Mouse (Mus musculus) 3T3-L1 (cell line): ENCODE data around the gene Hells.

Source experiments
- DNase-seq: peaks from one replicate; pipeline ENCODE4 v3.0.0-alpha.2; 2015; ENCODE audit warnings: low read depth, low spot score

Hells gene

GRCm38 (mm10) chr19:38930788-38931565, at the start of gene Hells:
Gene Hells, plus strand, starts transcription at chr19:38930915.
- DNase-seq: peak; percentile 92

DNA sequence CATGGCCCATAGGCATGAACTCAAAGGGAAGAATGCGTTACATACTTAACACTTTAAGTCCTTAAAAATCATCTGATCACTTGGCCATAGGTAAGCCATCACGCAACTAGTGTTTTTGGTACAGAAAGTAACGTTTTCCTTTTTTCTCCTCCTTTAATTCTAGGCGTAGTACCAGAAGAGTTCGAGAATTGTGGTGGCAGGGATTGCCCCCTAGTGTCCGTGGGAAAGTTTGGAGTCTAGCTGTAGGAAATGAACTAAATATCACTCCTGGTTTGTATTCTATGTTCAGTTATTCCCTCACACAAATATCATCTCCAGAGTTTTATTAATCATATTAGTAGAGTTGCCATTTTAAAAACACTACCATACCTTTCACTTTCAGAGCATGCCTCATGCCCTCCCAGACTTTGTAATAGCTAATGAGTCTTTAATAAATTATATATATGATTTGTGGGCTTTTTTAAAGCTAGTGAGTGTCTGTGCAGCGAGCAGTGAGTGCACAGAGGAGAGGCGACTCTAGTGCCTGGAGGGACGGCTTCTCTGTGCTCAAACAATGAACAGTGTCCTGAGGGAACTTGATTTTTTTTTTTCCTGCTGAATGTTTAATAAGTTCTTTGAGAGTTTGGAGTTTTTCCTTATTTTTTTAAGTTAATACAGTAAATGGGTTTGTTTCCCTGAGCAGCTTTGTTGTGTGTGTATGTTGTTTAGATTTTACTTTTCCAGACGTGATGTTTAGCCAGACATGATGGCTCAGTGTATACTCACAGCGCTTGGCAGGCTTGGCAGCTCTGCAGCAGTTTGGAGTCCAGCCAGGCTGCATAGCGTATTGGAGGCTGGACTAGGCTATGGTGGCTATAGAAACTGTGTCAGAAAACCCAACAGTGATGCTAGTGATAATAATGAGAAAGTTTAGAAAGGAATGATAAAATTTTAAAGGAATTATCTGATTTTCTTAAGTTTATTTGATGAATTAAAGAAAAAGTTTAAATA, 29.3 kb upstream of the Hells start:
- DNase-seq: peak; percentile 71

DNA sequence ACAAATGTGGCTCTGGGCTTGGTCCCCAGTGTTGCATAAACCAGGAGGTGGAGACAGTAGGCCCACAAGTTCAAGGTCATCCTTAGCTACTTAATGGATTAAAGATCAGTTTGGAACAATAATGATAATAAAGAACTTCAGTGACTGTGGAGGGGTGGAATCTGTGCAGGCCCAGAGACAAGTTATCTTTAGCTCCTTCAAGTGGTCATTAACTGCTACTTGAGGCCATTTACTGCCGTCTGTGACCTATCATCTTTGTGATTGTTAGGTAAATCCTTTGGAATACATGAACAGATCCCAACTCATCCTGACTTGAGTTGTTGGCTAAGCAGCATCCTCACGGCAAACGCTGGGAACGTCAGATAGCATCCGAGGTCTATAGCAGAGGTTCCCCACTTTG, 28.2 kb upstream of the Hells start:
- DNase-seq: no peak

GRCm38 (mm10) chr19:38913786-38914185, 16.9 kb upstream of the Hells start:
- no peak for DNase-seq

DNA sequence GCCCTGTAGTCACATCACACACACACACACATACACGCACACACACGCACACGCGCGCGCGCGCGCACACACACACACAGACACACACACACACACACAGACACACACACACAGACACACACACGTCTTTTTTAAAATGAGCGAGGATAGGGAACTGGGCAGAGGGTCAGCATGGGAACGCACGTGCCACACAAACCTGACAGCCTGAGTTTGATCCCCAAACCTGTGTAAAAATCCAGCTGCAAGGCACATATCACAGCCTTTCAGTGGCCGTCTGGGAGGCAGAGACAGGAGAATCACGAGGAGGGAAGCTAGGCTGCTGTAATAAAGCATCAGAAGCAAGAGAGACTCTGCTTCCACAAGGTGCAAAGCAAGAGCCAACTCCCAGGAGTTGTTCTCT, 15.8 kb upstream of the Hells start:
- DNase-seq: no peak

DNA sequence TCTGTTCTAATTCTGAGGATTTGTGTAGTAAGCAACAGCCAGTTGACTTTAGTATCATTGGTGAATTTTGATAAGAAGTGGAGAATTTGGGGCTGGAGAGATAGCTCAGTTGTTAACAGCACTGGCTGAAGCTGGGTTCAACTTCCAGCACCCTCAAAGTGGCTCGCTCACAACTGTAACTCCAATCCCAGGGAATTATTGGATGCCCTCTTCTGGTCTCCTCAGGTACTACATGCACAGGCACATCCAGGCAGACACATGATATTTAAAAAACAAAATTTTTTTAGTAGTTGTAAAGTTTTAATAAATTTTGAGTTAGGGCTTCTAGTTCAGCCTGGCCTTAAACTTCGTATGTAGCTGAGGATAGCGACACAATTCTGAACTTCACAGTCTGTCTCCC, 15.0 kb upstream of the Hells start:
- peak; percentile 78 for DNase-seq

GRCm38 (mm10) chr19:38928481-38929158, 2.1 kb upstream of the Hells start:
- no peak for DNase-seq

GRCm38 (mm10) chr19:38929471-38930251, 1.1 kb upstream of the Hells start:
- DNase-seq: no peak

- DNase-seq: peak; percentile 25
Observed at GRCm38 (mm10) chr19:38930252-38930787, 395 bp upstream of the Hells start.

DNA sequence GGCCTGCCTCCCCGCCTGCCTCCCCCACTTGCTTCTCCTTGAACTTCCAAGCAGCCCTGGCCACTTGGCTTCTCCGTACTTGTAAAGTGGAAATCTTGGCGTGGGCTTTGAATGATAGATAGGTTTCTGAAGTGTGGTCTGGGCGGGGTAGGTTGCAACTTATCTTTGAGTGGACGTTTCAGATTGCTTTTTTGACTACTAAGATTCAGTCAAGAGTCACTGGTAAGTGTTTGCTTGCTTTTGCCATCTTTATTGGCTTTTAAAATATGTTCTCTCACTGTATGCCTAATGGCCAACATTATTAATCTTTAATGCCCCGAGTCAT, 813 bp downstream of the Hells start:
- DNase-seq: no peak

GRCm38 (mm10) chr19:38944590-38945307, 14.0 kb downstream of the Hells start:
- DNase-seq: peak; percentile 61

GRCm38 (mm10) chr19:38970741-38971140, 40.0 kb downstream of the Hells start:
- DNase-seq: peak; percentile 38

DNA sequence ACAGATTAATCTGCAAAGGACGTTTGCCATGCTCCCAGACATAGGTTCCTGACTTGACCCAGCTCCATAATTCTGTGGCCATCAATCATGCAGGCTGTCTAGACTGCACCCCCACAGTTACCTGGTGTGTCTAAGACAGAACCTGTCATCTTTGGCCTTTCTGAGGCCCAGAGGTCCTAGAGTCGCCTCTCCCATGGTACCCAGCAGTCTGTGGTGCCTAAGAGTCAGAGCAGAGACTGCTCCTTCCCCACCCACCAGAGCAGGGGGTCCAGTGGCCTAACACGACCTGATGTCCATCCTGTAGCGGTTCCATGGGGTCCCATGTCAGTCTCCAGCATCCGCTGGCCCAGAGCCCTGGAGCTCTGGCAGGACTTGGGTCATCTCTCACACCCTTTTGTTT, 41.9 kb downstream of the Hells start:
- DNase-seq: no peak

GRCm38 (mm10) chr19:38973666-38974065, 43.0 kb downstream of the Hells start:
- peak; percentile 99 for DNase-seq

DNA sequence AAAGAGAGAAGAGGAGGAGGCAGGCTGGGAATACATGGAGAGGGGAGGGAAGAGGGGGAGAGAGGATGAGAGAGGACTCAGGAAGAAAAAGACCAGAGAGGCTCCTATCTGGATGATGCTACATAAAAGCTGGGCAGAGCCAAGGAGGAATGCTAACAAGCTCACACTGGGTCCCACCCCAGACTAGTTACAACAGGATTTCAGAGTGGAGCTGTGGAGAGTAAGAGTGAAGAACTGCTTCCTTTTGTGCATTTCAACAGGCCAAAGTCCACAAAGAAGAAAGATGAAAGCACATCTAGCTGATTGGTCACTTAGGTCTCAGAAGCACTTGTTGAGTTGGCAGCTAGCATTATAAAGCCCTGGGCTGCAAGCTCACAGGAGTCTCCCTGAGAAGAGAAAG, 45.6 kb downstream of the Hells start:
- DNase-seq: no peak

DNA sequence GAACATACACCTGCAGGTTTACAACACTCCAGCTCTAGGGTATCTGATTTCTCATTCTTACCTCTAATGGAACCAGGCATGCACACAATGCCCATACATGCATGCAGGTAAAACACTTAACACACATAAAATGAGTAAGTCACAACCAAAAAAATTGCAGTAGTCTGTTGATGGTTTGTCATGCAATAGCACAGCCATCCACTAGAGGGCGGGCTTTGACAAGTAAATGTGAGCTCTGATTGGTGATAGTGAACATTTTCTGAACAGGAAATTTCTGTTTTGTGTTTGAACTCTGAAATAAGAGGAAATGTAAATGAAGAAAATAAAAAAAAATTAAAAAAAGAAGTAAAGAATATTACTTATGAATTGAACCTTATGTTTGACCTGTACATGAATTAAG, 51.3 kb downstream of the Hells start:
- DNase-seq: peak; percentile 88

GRCm38 (mm10) chr19:38998248-38998647, 67.5 kb downstream of the Hells start:
- DNase-seq: no peak

GRCm38 (mm10) chr19:38998676-38999075, 68.0 kb downstream of the Hells start:
- no peak for DNase-seq

- DNase-seq: no peak
Observed at GRCm38 (mm10) chr19:39005132-39005531, 74.4 kb downstream of the Hells start.

- DNase-seq: no peak
Observed at GRCm38 (mm10) chr19:39006715-39007114, 76.0 kb downstream of the Hells start, which contains the start of gene Cyp2c55. Gene Cyp2c55, plus strand, starts transcription at chr19:39007019.
